Mouse (Mus musculus) induced T-regulatory cell, adult 2 months (primary cell): Measurements from ENCODE around the gene Poln.

Experiments
- DNase-seq: peaks from one replicate; pipeline ENCODE4 v3.0.0-alpha.2; 2012; ENCODE audit warnings: low read depth

Poln gene

DNA sequence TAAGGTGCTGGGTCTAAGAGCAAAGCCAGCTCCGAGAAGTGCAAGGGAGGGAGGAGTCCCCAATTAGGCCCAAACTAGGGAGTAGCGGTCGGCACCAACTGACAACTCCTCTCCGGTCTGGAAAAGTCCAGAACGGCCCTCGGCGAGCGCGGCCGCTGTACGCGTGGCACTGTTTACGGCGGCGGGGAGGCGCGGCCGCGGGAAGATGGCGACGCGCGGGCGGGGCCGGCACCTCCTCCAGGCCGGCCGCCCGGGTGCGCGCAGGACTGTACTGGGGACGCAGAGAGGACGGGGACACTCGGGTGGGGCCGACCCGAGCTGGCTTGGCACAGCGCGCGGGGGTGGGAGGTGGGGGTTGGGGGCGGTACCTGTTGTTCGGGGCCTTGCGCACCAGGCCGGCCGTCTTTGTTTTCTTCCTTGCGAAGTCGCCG lies 17.7 kb upstream of the Poln start:
- peak; percentile 71 for DNase-seq

DNA sequence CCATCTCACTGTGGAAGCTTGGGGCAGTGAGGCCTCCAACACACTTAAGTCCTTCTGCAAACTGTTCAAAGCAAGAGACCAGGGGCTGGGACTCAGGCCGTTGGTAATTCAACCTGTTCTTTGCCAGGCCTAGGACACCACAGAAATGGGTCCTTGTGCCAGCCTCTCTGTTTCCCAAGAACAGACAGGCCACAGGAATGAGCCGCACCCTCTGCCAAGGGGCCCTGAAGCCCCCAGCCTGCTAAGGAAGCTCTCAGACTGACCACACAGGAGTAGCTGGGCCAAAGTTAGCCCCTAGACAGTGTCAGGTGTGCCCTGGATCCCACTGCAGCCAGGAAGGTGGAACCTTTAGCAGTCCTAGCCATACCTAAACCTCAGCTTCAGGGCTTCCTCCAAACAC lies 17.1 kb upstream of the Poln start:
- DNase-seq, result no peak

DNA sequence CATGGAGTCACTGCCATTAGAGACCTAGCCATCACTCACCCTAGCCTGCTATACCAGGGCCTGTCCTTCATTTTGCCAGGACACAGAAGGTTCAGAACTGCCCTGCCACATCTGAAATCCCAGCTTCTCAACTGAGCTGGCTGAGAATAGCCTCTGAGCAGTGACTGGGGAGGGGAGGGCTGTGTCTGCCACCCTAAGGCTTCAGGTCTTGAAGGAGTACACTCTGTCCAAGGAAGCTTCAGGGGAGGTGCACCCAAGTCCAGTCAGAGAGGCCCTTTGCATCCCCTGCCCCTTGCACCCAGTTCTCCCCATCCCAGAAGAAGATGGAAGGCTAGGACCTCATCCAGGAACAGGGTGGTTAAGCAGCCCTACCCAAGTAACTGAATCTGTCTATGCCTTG lies 16.5 kb upstream of the Poln start:
- no peak for DNase-seq

DNA sequence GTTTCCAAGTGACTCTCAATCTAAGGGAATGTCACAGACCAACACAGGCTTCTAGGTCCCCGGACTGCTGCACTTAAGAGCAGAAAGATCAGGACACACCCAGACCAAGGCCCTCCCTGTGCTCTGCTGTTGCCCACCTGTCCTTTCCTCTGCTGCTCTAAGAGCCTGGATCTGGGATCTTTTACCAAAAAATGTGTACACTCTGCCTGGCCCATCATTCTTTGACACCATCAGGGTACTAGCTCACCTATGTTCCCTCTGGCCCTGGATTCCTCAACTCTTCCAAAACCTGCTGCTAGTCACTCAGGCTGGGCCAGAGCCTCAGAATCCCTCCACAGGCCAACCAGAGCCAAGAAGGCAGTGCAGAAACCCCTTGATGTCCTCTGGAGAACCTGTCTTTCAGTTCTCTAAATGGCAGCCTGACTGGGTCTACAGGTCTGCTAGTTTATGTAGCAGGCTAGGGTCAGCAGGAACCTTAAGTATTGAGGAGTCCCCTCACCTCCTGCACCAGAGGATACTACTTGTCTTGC lies 15.9 kb upstream of the Poln start:
- no peak for DNase-seq

DNA sequence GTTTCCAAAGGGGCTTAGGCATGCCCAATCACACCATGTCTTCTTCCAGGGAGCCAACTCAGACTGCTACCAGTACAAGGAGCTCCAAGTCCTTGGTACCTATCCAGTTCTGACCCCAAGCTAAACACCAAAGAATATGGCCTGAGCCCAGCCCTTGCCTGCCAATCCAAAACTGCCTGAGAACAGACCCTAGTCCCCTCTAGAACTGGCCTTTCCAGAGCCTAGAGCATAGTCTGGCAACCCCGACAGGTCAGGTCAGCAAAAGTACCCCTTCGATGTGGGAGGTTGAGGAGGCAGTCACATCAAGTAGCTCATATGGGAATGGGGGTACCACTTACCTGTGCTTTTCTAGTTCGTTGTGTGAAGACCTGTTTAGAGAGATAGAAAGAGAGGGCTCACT lies 14.7 kb upstream of the Poln start:
- DNase-seq, result no peak

DNA sequence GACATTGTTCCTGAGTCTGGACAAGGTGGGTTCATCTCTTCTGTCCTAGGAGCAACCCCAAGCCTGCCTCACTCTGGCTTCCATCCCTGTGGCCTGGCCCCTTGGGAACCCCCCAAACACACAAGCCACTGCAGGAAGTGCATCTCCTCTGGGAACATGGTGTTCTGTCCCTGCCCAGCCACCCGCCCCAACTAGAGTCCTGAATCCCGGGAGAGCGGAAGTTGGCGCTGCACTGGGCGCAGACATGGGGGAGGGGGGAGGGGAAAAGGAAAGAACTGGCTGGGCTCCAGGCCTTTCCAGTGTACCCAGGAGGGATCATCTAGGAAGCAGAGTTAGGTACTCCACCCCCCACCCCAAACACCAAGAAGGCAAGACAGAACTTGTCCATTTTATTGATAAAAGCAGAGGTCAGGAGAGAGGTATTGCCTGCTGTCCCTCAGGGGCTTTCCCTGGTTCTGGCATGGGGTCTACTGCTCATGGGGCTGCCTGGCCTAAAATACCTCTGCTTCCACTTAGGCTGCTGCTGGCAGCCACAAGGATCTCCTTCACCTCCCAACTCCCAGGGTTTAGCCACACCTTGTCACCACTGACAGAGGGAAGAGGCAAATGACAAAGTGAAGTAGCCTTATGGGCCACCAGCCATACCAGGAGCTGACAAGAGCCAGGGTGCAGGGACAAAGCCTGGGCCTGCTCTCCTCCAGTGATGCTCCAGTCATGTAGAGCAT lies 14.1 kb upstream of the Poln start:
- no peak for DNase-seq

DNA sequence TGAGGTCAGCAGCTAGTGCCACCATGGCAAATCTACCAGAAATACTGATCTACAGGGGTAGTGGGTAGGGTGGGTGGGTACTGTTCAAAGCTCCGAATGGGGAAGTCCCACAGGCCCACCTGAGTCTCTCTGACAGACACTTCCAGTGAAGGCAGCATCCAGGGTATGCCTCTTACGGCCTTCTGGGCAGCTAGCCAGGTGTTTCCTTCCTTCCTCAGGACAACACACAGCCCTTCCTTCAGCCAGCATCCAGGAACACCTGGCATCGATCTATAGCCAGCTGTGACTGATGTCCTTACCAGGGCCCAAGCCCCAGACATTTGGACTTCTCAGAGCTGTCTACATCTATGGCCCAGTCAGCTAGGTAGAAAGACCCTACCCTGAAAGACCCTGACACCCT lies 13.2 kb upstream of the Poln start:
- DNase-seq, result no peak

DNA sequence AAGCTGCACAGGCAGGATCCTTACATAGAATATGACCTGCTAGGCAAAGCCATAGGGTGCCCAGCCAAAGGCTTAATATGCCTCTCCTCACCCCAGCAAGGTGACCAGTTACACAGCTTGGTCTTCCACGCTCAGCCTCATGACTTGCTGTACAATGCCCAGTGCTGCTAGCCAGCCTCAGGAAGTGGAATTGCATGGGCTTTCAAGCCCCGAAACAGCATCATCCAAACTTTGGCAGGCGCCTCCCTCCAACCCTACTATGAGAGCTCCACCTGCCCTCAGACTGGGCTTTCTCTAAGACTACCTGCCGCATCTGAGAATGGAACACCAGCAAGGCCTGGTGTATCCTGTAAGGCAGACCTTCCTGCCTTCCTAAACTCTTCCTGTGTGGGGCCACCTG lies 8.6 kb upstream of the Poln start:
- no peak for DNase-seq

DNA sequence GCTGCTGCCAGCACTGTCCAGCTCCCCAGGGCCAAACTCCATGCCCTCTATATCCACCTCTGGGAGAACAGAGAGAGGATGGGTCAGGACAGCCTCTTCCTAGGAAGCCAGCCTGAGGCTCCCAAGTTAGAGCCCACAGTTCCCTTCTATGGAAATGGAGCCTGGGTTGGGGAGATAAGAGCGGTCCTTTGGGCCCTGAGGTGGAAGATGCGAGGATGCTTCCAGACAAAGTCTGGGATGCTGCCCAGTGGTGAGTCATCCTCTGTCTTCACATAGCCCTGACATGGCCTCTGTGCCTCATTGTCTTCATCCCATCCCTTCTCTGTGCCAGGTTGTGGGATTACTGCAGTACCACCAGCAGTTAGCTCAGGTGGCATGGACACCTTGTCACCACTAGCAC lies 7.8 kb upstream of the Poln start:
- no peak for DNase-seq

DNA sequence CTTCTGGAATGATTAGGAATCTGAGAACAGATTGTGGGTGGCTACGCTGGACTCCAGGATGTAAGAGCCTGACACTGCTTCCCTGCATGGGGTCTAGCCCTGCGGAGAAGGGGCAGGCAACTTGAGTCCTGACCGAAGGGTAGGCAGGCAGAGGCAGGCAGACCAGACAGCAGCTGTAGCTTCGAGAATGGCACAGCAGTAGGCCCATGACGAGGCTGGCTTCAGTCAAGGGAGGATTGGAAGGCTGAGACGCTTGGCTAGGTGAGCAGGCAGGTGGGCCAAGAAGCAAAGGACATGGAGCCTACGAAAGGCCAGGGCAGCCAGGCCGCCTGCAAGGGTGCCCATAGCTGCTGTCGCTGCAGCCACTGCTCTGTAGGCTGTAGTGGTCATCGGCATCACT lies 7.4 kb upstream of the Poln start:
- DNase-seq, result no peak

DNA sequence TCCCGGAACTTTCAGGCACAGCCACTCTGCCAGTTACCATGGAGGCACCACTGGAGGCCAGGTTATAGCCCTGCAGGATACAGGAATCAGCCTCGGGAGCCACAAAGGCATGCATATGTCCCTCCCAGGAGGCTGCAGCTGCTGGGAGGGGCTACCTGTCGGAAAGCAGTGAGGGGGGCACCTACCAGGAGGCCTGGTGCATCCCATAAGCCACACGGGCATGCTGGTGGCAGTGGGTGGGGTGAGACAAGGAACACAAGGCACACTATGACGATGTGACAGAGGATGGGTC lies 6.1 kb upstream of the Poln start:
- DNase-seq, result no peak

DNA sequence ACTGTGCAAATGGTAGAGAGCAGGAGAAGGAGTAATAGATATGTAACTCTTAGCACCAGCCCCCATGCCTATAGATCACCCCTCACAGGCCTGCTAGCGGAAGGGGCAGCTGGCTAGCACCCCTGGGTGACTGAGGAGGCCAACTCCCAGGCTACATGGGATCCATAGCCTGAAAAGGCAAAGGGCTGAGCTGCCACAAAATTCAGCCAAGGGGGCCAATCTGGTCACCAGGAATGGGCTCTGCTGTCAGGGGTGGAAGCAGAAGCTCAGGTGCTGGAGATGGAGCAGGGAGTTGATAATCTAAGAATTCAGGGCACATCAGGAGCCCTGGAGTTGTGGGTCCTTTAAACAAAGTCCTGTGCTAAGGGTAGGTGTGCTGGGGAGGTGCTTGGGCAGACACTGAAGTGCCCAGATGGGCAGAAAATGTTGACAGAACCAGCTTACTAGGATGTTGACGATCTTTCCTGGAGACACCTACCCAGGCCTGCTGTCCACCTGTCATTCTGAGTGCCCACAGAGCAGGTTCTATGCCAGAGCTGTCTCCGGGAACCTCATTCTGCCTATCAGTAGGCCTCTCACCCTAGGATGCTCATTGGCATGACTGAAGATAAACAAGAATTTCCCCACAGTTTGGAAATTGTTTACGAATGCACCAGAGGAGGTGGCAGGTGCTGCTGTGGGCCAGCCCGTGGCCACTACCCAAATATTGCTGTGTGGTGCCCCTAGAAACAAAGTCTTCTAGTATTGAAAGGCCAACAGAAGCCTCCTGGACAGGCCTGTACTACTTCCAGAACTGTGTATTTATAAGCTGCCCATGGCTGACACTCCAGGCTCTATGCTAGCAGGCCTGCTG lies 5.5 kb upstream of the Poln start:
- no peak for DNase-seq

DNA sequence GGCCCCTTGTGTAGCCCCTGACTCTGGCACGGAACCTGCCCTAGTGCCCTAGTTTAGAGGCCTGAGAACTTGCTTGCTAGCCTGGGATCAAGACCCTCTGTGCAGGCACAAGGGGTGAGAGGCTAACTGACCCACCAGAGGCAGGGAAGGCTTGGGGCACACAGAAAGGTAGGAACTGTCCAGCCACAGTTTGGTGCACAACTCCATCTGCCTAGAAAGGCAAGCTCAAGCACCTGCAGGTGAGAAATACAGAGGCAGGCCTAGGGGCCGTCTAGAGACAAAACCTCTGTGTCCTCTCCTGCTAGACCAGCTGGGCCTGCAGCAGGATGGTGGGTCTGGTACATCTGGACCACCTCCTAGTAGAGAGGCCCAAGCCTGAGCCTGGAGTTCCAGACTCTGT lies 4.8 kb upstream of the Poln start:
- DNase-seq, result no peak

DNA sequence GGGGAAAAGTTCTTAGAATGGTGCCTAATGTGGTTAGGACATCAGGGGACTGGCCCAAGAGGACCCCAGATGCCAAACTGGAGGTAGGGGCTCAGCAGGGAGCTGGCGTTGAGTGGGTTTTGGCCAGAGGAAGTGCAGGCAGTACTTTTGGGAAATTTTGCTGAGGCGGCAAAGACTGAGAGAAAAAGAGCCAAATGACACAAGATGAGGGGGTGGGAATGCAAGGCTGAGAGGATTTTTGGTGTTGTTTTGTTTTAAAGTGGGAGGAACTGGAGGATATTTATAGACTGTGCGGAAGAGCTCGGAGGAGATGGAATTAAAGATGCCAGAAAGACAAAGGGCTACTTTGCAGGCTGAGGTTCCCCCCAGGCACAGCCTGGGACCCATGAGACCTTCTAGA lies 1.5 kb upstream of the Poln start:
- no peak for DNase-seq

DNA sequence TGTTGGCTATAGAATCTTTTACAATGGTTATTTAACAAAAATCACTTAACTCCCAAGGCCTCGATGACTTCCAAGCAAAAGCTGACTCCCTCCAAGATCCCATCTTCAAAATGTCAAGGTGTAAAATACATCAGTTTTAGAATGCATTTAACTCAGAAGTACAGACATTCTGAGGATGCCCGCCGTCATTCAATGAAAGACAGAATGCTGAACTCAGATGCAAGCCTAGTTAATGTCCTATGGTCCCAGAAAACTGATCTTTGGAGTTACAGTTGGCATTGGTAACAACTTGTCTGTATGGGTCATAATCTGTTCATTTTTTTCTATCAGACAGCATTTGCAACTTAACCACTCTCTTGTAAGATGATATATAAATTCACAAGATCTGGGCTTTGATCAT lies 706 bp upstream of the Poln start:
- no peak for DNase-seq

DNA sequence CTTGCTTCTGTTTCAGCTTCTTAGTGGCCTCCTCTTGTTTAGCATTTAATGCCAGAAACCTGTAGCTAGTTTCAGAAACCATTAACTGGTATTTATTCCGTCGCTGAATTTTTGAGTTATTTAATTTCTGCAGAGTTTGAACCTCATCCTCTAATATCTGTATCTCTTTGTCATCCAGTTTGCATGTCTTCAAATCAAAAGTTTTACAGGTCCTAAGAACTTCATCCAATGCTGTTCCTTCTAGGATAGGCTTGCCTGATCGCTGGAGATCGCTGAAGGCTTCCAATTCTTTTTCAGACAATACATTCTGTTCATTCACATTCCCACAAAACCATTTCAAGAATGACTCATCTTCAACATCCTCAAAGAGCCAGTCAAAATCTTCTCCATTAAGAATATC lies 1.4 kb downstream of the Poln start:
- no peak for DNase-seq

DNA sequence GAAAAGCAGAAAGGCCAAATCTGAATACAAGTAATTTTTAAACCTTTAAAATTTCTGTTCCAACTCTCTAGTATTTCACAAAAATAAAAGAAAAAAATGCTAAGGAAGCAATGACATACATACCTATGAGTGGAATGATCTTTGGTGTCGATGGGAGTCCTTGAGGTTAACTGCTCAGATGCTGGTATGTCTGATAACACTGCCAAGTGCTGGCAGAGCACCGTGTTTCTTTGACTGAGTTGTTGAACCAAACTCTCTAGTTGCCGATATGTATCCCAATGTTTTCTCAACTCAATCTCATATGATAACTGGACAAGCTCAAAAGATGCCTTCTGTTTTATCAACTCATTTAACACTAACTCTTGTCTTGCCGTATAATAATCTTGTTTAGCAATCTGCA lies 3.5 kb downstream of the Poln start:
- DNase-seq, result peak; percentile 23

DNA sequence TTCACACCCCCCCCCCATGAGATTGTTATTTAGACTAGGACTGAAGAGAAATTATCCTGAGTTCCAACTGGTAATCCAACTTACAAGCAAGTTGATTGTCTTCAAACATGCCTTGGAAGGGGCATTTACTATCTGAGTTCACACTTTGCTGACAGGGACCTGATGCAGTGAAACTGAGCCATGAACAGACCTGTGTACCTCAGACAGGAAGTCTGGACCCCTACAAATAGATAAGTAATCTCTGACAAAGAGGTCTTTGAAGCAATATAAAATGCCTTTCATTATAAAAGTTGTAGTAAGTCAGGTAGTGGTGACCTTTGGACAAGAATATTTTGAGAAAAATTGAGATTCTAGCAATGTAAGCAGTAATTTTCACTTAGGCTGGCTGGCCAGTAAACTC lies 20.8 kb downstream of the Poln start:
- DNase-seq, result no peak

DNA sequence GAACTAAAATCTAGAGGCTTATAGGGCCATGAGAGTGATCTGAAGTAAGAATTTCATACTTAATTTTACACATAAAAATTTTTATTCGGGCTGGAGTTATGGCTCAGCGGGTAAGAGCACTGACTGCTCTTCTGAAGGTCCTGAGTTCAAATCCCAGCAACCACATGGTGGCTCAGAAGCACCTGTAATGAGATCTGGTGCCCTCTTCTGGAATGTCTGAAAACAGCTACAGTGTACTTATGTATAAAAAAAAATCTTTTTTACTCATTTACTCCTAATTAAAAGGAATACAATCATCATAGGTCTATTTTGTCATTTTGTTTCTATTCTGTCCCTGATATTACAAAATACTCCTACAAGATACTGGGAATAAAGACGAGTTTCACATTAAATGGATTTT lies 21.7 kb downstream of the Poln start:
- DNase-seq, result no peak

DNA sequence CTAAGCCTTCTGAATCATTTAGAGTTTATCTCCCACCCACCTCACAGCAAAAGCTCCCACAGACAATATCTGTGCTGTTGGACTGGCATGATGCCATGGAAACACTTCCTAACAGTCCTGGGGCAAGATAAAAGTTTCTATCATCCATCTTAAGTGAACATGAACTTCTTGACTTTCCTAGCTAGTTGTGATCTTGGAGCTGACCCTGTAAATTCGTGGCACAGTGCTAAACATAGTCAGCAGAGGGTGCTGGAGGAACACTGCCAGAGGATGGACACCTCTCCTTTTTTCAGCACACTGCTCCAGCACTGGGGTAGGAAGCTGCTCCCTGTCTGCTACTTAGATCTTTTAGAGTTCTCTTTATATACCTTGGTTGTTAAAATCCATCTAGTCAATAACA lies 29.5 kb downstream of the Poln start:
- peak; percentile 56 for DNase-seq

DNA sequence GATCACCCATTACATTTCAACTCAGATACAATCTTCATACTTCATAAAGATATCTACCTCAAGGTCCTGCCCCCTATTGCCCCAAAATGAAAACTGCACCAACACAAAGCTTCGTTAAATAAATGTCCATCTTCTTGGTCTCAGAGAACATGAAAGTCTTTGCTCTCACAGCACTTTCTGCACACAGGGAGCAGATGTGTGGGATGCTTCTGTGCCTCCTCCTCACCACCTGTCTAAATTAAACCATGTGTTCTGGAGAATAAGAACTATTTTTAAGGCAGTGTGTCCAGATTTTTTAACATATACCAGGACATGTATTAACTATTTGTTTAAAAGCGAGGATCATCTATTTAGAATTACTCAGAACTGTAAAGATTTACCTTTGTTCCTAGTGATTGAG lies 36.5 kb downstream of the Poln start:
- no peak for DNase-seq

DNA sequence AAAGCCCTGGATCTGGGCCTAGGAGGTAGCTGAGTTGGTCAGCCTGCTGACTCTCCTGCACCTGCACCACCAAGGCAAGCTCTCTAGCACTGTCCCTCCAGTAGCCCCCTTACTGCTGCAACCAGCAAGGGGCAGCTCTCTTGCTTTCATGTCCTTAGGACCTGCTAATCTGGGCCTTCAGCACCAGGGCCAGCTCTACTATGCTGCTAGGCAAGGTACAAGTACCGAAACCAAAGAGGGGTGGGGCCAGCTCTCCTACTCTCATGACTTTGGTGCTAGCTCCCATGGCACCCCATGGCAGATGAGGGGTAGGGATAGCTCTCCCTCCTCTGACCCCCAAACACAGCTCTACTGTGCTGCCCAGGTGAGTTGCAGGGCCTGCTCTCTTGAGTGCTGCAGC lies 45.1 kb downstream of the Poln start:
- no peak for DNase-seq

DNA sequence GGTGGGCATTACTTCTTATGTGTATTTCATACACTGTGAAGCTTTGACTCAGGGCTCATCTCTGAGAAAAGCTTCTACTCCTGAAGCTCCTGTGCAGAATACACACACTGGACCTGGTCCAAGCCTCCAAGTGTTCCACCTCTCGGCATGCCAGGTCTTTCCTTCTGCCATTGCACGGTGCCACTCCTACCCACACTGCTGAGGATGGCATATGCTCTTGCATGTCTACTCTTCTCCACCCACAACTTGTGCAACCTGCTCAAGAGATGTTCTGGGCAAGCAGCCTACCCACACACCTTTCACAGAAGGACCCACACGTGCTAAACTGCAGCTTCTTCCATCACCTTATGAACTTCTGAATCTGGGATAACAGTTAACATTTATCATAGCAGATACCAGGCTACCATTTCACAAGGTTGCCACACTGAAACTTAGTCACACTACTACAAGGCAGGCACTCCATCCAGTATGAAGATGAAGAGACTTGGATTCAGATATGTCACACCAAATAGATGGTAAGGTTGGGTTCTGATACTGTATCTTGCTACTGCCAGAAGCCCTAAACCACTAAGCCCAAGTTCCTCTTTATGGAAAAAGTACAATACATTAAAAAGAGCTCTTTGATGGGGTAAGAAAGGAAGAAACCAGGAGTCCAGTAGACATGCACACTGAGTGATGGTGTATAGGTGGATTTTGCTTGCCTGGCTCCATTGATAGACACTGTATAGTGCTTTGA lies 50.0 kb downstream of the Poln start:
- DNase-seq, result no peak
